Mouse (Mus musculus): ENCODE data around the gene Gtf3c4. TPM values are rescaled to one million over a fixed set of nuclear protein-coding genes. Genes with fewer than 3 reads are reported as not detected.
A peak's percentile ranks its signal among the peaks of the same experiment; 100 is the strongest.

The Gtf3c4 gene
- polyA plus RNA-seq (2015; fragmentation: Nextera tagmentation; extraction: Ambion mirVana), result 10.4 and 10.9 TPM in 2 replicates

DNA sequence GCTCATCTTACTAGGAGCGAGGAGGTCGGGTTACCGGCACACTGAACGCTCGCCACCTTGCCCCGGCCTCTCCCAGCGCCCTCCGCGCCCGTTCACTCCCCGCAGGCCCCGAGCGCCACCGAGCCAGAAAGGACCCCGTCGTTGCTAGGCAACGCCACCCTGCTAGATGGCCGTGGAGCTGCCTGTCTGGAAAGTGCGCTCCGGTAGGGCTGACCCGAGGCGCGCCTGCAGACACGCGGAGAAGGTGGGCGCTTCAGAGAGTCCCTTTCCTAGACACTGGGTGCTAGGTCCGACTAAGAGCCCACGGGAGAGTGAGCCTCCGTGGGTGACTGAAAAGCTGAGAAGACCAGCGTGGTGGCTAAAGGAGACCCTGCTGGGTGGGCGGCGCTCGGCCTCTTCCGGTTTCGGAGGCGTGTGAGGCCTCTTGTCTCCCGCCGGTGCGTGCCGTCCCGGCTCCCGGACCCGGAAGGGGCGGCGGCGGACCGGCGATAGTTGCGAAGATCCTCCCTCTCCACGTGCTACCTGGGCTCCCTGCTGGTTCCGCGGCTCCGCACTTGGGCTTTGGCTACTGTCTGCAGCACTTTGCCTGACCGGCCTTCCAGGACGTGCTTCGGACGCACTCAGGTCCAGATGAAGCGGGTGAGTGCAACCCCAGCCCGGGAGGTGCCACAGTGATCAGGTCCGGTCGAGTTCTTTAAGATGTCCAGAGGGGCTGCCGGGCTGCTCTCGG, at the start of gene Gtf3c4, which contains the start of gene Ddx31:
Gene Gtf3c4 (minus strand): TSS at position 139 of the 730 bp plus-strand sequence.
Gene Ddx31 (plus strand): TSS at position 185 of the 730 bp plus-strand sequence.
- Histone ChIP-seq H3K9ac (peak within 1 kb of the TSS; percentile 88), H3K4me3 (replicated peaks) (peak within 1 kb of the TSS; percentile 91), H3K4me1 (replicated peaks) (peaks cover 11% of the 10 kb centered on the region), H3K4me2 (replicated peaks) (peak within 1 kb of the TSS; percentile 74), H3K9me3 (no peaks in the 10 kb centered on the region), H3K27ac (peak within 1 kb of the TSS; percentile 81), H3K36me3 (peaks cover 7% of the 10 kb centered on the region), H3K27me3 (replicated peaks) (no peaks in the 10 kb centered on the region)
- WGBS, result under 1% methylated on average over 63 of the region's 63 CpGs
- ATAC-seq, result peak; percentile 96

DNA sequence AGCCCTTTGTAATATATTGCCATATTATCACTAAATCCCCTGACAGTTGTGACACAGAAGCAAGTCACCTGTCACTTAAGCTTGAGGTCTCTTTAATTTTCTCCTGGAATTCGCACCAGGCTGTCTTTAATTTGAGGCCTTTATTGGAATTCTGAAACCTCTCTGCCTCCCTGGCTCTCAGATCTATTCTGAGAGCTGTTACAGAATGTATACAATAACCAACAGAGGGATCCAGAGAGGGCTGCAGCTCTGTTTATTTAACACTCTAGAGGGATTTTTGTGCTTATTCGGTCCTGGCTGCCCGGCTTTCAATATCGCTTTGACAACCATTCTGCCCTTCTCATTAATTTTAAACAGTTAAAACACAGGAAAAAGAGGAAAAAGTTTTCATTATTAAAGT, 44.8 kb upstream of the Gtf3c4 start:
- H3K4me3 ChIP-seq (replicated peaks), result no peak overlapping the region
- H3K9me3 ChIP-seq, result no peaks in the 10 kb centered on the region
- no peak for ATAC-seq
- no peaks in the 10 kb centered on the region; the same call in 1 of the 2 replicates for H3K4me1 ChIP-seq (replicated peaks)
- no peak overlapping the region for H3K4me2 ChIP-seq (replicated peaks)
- no peak overlapping the region for H3K27ac ChIP-seq
- no peak overlapping the region for H3K9ac ChIP-seq
- H3K27me3 ChIP-seq (replicated peaks), result no peaks in the 10 kb centered on the region
- WGBS, result 32% methylated on average over 4 of the region's 4 CpGs
- peaks cover 13% of the 10 kb centered on the region; the same call in 1 of the 2 replicates for H3K36me3 ChIP-seq

DNA sequence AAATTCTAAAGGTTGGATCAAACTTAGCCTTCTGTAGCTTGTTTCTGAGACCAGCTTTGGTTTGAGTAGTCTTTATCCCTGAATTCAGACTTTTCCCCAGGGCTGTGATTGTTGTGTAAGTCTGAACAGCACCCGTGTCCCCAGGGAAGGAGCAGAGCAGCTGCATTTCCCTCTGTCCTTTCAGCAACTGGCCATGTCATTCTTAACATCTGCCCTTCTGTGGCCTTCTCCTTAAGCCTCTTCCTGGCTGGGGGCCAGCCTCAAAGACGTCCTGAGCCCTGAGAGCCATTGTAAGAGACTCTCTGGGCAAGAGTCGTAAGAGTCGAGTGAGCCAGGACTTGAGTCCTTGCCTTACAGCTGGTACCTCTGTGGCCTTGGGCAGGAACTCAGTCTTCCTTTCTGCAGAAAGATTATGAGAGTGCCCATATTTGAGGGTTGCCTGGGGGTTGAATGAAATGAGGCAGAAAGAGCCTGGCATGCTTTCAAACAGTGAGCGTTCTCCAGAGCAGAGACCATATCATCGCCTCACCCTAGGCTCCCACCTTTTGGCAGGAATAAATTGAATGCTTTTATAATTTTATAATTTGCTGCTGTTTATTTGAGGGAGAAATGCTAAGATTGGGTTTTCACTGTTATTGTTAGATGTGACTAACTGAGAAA, 42.8 kb upstream of the Gtf3c4 start:
- Histone ChIP-seq H3K9me3 (no peaks in the 10 kb centered on the region), H3K4me3 (replicated peaks) (no peak overlapping the region), H3K4me2 (replicated peaks) (no peak overlapping the region), H3K36me3 (peaks cover 9% of the 10 kb centered on the region; the same call in 1 of the 2 replicates), H3K27ac (no peak overlapping the region), H3K4me1 (replicated peaks) (no peaks in the 10 kb centered on the region; the same call in 1 of the 2 replicates), H3K9ac (no peak overlapping the region), H3K27me3 (replicated peaks) (no peaks in the 10 kb centered on the region)
- no peak for ATAC-seq
- 70% methylated on average over 6 of the region's 6 CpGs for WGBS

DNA sequence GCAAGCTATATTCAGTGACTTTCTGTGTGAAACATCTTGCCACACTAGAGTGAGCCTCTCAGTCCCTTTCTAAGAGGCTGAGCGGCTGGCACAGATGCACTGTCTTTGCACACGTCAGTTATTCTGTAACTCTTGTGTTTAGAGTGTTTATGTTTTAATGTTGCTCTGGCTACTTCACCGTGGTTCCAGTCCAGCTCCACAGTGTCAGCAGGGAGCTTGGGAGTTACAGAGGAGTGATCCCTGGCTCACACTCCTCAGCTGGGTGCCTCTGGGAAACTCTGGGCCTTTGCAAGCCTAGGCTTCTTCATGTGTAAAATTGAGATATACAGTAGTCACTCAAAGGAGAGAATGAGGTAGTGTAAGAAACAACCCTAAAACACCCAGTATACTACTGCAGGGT, 41.9 kb upstream of the Gtf3c4 start:
- H3K36me3 ChIP-seq, result peaks cover 9% of the 10 kb centered on the region; the same call in 1 of the 2 replicates
- no peak for ATAC-seq
- no peak overlapping the region for H3K9ac ChIP-seq
- H3K27me3 ChIP-seq (replicated peaks), result no peaks in the 10 kb centered on the region
- H3K4me2 ChIP-seq (replicated peaks), result no peak overlapping the region
- H3K9me3 ChIP-seq, result no peaks in the 10 kb centered on the region
- no peak overlapping the region for H3K4me3 ChIP-seq (replicated peaks)
- no peaks in the 10 kb centered on the region; the same call in 1 of the 2 replicates for H3K4me1 ChIP-seq (replicated peaks)
- 87% methylated on average over 3 of the region's 3 CpGs for WGBS
- no peak overlapping the region for H3K27ac ChIP-seq

DNA sequence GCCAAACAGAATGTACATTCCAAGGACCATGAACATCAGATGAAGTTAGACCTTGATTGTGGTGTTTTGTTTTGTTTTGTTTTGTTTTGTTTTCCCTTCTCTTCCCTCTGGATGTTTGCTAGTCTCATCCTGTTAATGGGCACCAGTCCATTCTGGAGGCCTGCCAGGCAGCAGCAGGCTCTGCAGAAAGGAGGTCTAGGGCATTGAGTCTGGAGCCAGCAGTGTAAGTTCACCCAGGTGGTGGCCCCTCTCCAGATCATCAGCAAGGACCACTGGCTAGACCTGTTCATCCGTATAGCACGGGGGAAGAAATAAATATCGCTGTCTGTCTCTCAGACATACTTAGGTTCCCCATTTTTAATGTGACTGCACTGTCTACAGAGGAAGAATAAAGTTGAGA, 41.1 kb upstream of the Gtf3c4 start:
- H3K9ac ChIP-seq, result no peak overlapping the region
- no peak overlapping the region for H3K4me2 ChIP-seq (replicated peaks)
- peaks cover 11% of the 10 kb centered on the region; the same call in 1 of the 2 replicates for H3K36me3 ChIP-seq
- no peaks in the 10 kb centered on the region; the same call in 1 of the 2 replicates for H3K4me1 ChIP-seq (replicated peaks)
- H3K27ac ChIP-seq, result no peak overlapping the region
- no peaks in the 10 kb centered on the region for H3K27me3 ChIP-seq (replicated peaks)
- ATAC-seq, result no peak
- no peak overlapping the region for H3K4me3 ChIP-seq (replicated peaks)
- no peaks in the 10 kb centered on the region for H3K9me3 ChIP-seq
- 87% methylated on average over 3 of the region's 3 CpGs for WGBS

DNA sequence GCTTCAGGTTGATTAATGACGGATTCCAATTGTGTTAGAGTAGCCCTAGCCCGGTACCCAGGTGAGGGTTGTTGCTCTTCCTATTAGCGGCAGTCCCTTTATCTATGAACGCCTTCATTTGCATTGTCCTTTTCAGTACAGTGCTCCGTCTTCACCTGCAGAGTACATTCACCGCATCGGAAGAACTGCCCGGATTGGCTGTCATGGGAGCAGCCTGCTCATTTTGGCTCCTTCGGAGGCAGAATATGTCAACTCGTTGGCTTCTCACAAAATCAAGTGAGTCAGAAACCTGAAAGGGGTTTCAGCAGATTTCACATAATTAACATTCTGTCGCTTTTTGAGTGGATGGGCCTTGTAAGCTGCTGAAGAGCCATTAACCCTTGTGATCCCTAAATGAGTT, 35.4 kb upstream of the Gtf3c4 start:
- no peak for ATAC-seq
- Histone ChIP-seq H3K4me1 (replicated peaks) (no peaks in the 10 kb centered on the region), H3K27ac (no peak overlapping the region), H3K36me3 (peaks cover 13% of the 10 kb centered on the region), H3K9ac (no peak overlapping the region), H3K4me3 (replicated peaks) (no peak overlapping the region), H3K4me2 (replicated peaks) (no peak overlapping the region), H3K27me3 (replicated peaks) (no peaks in the 10 kb centered on the region), H3K9me3 (no peaks in the 10 kb centered on the region)
- 87% methylated on average over 11 of the region's 11 CpGs for WGBS

DNA sequence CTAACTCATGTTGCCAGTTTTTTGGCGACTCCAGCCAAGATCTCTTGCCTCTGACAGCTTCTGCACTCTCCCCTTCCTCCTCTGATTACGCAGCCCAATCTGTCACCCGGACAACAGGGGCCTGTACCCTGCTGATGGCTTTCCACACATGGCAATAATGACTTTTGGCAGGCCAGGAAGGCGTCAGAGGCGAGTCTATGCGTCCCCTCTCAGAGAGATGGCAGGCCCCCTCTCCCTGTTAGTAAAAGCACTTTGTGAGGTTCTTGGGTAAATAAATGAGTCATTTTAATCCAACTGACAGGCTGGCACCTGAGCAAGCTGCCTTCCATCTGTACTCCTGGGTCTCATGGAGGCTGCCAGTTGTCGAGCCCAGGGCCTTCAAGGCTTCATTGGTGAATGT, 27.3 kb upstream of the Gtf3c4 start:
- no peak overlapping the region for H3K27ac ChIP-seq
- H3K27me3 ChIP-seq (replicated peaks), result no peaks in the 10 kb centered on the region
- H3K9ac ChIP-seq, result no peak overlapping the region
- 69% methylated on average over 7 of the region's 7 CpGs for WGBS
- no peak for ATAC-seq
- H3K4me2 ChIP-seq (replicated peaks), result no peak overlapping the region
- no peak overlapping the region for H3K4me3 ChIP-seq (replicated peaks)
- peaks cover 13% of the 10 kb centered on the region for H3K36me3 ChIP-seq
- H3K9me3 ChIP-seq, result no peaks in the 10 kb centered on the region
- H3K4me1 ChIP-seq (replicated peaks), result no peaks in the 10 kb centered on the region

DNA sequence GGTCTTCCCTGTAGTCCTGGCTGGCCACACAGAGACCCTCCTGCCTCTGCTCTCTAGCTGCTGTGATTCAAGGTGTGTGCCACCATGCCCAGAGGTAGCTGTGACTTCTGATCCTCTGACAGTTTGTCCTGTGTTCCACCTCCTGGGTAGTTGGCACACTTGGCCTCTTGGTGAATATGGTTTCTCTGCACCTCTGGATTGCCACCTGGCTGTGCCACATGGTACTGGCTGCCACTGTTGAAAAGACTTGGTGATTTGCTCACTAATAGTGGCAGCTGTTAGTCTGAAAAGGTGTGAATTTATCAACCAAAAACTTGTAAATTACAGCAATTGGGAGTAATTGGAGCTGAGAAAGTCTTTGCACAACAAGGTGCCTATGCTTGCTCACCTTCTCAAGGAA, 23.7 kb upstream of the Gtf3c4 start:
- H3K4me2 ChIP-seq (replicated peaks), result no peak overlapping the region
- H3K9ac ChIP-seq, result no peak overlapping the region
- H3K36me3 ChIP-seq, result peaks cover 34% of the 10 kb centered on the region
- H3K27me3 ChIP-seq (replicated peaks), result no peaks in the 10 kb centered on the region
- no peaks in the 10 kb centered on the region for H3K4me1 ChIP-seq (replicated peaks)
- no peak overlapping the region for H3K27ac ChIP-seq
- ATAC-seq, result no peak
- H3K4me3 ChIP-seq (replicated peaks), result no peak overlapping the region
- H3K9me3 ChIP-seq, result no peaks in the 10 kb centered on the region

DNA sequence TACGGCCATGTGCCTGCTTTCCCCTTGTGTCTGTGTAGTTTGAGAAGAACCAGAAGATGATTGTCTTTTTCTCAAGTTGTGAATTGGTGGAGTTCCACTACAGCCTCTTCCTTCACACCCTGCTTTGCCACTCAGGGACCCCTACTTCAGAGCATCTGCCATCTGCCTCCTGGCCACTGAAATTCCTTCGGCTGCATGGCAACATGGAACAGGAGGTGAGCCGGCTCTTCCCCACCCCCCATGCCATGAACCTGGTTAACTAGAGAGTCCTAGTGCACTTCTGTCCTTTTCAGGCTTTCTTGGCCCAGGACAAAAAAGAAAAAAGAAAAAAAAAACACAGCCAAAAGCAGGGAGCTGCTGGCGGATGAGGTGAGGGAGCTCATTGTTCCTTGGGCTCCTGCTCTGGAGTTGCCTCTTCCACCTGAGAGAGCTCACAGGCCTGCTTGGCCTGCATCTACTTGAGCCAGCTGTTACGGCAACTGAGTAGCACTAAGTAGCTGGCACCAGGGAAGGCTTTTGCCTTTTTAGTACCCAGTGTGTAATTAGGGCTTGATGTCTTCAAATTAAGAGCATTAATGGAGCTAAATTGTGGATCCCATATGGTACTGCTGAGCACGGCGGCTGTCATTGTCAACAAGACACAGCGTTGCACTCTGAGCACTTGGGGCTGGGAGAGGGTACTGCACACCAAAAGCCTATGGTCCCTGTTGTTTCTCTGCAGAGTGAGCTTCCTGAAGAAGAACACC, 20.7 kb upstream of the Gtf3c4 start:
- Histone ChIP-seq H3K4me3 (replicated peaks) (no peak overlapping the region), H3K9ac (no peak overlapping the region), H3K4me1 (replicated peaks) (no peaks in the 10 kb centered on the region), H3K27ac (no peak overlapping the region), H3K36me3 (peaks cover 32% of the 10 kb centered on the region), H3K9me3 (no peaks in the 10 kb centered on the region), H3K27me3 (replicated peaks) (no peaks in the 10 kb centered on the region), H3K4me2 (replicated peaks) (no peak overlapping the region)
- 95% methylated on average over 8 of the region's 8 CpGs for WGBS
- ATAC-seq, result no peak

DNA sequence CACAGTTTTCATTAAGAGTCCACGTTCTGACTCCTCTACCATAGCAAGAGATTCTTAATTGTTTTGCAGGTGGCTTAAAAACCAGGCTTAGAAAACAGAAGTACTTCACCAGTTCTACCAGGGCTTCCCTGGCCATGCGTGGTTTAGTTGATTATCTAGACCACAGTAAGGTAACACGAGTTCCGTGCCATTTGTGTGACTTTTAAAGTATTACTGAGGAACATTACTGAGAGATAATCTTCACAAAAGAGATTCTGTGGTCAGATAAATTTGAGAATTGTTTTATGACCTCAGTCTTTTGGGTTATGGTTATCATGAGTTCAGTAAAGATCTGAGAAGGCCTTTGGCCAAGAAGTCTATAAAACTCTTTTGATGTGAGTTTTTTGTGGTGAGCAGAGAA, 19.1 kb upstream of the Gtf3c4 start:
- Histone ChIP-seq H3K4me3 (replicated peaks) (no peak overlapping the region), H3K4me2 (replicated peaks) (no peak overlapping the region), H3K27ac (no peak overlapping the region), H3K9ac (no peak overlapping the region), H3K9me3 (no peaks in the 10 kb centered on the region), H3K36me3 (peaks cover 31% of the 10 kb centered on the region), H3K4me1 (replicated peaks) (no peaks in the 10 kb centered on the region), H3K27me3 (replicated peaks) (no peaks in the 10 kb centered on the region)
- 73% methylated on average over 4 of the region's 4 CpGs for WGBS
- no peak for ATAC-seq

DNA sequence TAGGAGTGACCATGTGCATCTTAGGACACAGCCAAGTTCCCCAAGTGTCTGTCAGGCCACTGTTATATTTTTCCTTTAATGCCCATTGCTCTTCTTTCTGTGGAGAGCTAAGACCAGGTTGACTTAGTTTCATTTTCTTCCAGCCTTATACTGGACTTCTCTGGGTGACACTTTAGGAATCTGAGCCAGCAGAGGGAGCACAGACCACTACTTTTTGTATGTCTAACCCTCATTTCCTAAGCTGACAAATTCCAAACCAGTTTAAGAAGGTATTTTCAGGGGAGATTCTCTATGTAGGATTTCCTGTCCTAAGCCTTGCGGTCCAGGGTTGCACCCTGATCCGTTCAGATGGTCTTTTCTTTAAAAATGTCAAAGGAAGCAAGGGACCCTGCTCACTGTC, 15.6 kb upstream of the Gtf3c4 start:
- Histone ChIP-seq H3K36me3 (peaks cover 12% of the 10 kb centered on the region), H3K9me3 (no peaks in the 10 kb centered on the region)

DNA sequence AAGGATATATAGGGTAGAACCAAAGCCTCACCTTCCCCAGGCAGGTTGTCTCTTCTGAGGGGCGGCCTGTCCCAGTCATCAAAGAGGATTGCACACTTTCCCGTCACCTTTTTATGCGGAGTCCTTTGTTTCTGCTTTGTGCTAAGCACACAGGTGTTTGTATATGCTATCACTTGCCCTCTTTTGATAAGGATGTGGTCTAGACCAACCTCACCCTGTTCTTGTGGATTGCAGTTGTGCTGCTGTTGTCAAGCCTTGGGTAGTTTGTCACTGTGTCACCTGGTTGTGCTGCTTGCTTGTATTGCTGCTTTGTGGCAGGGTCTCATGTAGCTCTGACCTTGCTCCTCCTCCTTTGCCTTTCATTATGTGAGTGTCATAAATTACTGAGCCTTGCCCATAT, 12.4 kb upstream of the Gtf3c4 start:
- peaks cover 8% of the 10 kb centered on the region for H3K36me3 ChIP-seq
- H3K27me3 ChIP-seq (replicated peaks), result no peaks in the 10 kb centered on the region
- no peak for ATAC-seq
- no peak overlapping the region for H3K4me2 ChIP-seq (replicated peaks)
- H3K9ac ChIP-seq, result no peak overlapping the region
- no peak overlapping the region for H3K4me3 ChIP-seq (replicated peaks)
- H3K27ac ChIP-seq, result no peak overlapping the region
- H3K9me3 ChIP-seq, result no peaks in the 10 kb centered on the region
- H3K4me1 ChIP-seq (replicated peaks), result no peaks in the 10 kb centered on the region
- 75% methylated on average over 3 of the region's 3 CpGs for WGBS

More for the DNA sequence above, 15.6 kb upstream of the Gtf3c4 start:
- Histone ChIP-seq H3K4me1 (replicated peaks) (no peaks in the 10 kb centered on the region), H3K9ac (no peak overlapping the region), H3K27ac (no peak overlapping the region), H3K27me3 (replicated peaks) (no peaks in the 10 kb centered on the region), H3K4me2 (replicated peaks) (no peak overlapping the region), H3K4me3 (replicated peaks) (no peak overlapping the region)
- 90% methylated on average over 2 of the region's 2 CpGs for WGBS
- no peak for ATAC-seq

Data from intestine, embryonic 15.5 days (tissue).